Mouse (Mus musculus) forebrain, embryonic 16.5 days (tissue): Measurements from ENCODE around the gene Cttnbp2. TPM values are rescaled to one million over a fixed set of nuclear protein-coding genes. Genes with fewer than 3 reads are reported as not detected.

Experiments used
- ATAC-seq: fragments of 200-750 bp; cut with Nextera tagmentation; 2 replicates; pipeline ENCODE4 v1.8.0; 2017; ENCODE audit warnings: mild to moderate bottlenecking, moderate library complexity
- H3K27ac ChIP-seq: fragments of 300-500 bp; sonication (generic); 2 replicates; pipeline ENCODE4 v1.5.1; 2014; ENCODE audit warnings: low read length, control low read depth
- H3K27me3 ChIP-seq: fragments of 300-500 bp; sonication (generic); replicated peaks from 2 replicates; pipeline ENCODE4 v1.6.1; 2014; ENCODE audit warnings: low read length; ENCODE audit not compliant: control insufficient read depth, insufficient read depth
- H3K36me3 ChIP-seq: fragments of 300-500 bp; sonication (generic); 2 replicates; pipeline ENCODE4 v1.6.1; 2014; ENCODE audit not compliant: control insufficient read depth, insufficient read depth
- H3K4me1 ChIP-seq: fragments of 300-500 bp; sonication (generic); replicated peaks from 2 replicates; pipeline ENCODE4 v1.6.1; 2014; ENCODE audit warnings: low read length; ENCODE audit not compliant: control insufficient read depth, insufficient read depth
- H3K4me2 ChIP-seq: fragments of 300-500 bp; sonication (generic); 2 replicates; pipeline ENCODE4 v1.6.1; 2014; ENCODE audit warnings: mild to moderate bottlenecking, low read length, control low read depth
- H3K4me3 ChIP-seq: fragments of 300-500 bp; sonication (generic); replicated peaks from 2 replicates; pipeline ENCODE4 v1.5.1; 2014; ENCODE audit warnings: mild to moderate bottlenecking, low read length, control low read depth
- H3K9ac ChIP-seq: fragments of 300-500 bp; sonication (generic); replicated peaks from 2 replicates; pipeline ENCODE4 v1.6.1; 2014; ENCODE audit warnings: low read depth, low read length, control low read depth
- H3K9me3 ChIP-seq: fragments of 300-500 bp; sonication (generic); 2 replicates; pipeline ENCODE4 v1.6.1; 2016; ENCODE audit warnings: low read length; ENCODE audit not compliant: control insufficient read depth
- WGBS: fragments of 180-500 bp; shearing (Covaris S2); extraction: QIAGEN DNeasy Blood & Tissue Kit; methylation state at CpG from one replicate; pipeline ENCODE4 v1.1.7; 2014; 5-methylcytosine and 5-hydroxymethylcytosine counted together
- polyA plus RNA-seq: library from polyadenylated mRNA; unstranded; fragments of >200 nt; fragmentation: Nextera tagmentation; extraction: Ambion mirVana; gene quantifications from 2 replicates; pipeline ENCODE4 v1.2.1, GENCODE M21; 2015

Gene Cttnbp2
- polyA plus RNA-seq, 1 experiment from 2014 or later, result 134 TPM

DNA sequence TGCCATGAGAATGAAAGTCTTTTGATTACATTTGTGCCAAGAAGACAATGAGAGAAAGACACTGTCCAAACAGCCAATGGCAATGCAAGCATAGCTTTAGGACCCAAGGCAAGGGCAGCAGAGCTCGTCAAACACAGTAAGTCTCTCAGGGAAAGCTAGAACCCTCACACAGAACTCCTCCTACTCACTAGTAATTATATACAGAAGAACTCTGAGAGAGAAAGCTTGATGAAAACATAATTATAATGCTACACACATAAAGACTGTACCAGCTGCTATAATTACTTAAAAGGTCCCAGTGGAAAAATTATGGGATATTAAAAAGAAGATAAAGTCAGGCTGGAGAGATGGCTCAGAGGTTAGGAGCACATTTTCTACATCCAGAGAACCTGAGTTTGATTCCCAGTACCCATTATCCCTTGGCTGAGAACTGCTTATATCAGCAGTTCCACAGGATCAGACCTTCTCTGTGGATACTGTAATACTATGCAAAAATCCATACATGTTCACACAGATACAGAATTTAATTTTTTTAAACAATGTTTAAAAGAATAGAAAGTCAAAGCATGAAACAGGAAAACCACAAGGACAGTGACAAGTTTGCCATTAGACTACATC, 37.2 kb downstream of the Cttnbp2 start:
- Histone ChIP-seq H3K9me3 (no peaks in the 10 kb centered on the region), H3K4me2 (no peak overlapping the region), H3K27me3 (no peaks in the 10 kb centered on the region), H3K36me3 (peaks cover 8% of the 10 kb centered on the region; the same call in 1 of the 2 replicates), H3K4me3 (no peak overlapping the region), H3K4me1 (peaks cover 3% of the 10 kb centered on the region), H3K9ac (no peak overlapping the region), H3K27ac (no peak overlapping the region)
- WGBS, result 55% methylated on average over 1 of the region's 1 CpGs
- ATAC-seq, result no peak

DNA sequence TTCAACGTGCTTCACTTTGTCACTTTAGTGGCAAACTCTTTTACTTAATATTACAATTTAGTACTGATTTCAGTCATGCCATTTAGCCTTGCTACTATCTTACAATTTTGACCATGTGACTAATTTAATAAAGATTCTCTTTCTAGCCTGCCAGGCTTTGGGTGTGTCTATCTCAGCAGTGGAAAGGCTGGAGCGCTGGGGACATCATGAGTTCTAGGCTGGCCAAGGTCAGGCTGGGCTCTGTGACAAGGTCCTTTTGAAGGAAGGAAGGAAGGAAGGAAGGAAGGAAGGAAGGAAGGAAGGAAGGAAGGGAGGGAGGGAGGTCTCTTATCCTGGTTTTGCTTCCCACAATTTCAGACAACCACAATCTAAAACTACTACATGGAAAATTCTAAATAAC, 39.7 kb downstream of the Cttnbp2 start:
- no peak overlapping the region for H3K4me3 ChIP-seq
- H3K9me3 ChIP-seq, result no peaks in the 10 kb centered on the region
- peaks cover 5% of the 10 kb centered on the region for H3K4me1 ChIP-seq
- H3K4me2 ChIP-seq, result no peak overlapping the region
- no peak overlapping the region for H3K27ac ChIP-seq
- no peak for ATAC-seq
- 87% methylated on average over 2 of the region's 2 CpGs for WGBS
- H3K36me3 ChIP-seq, result 0 out of 2 replicates have a peak, but pooled peaks cover 2% of the 10 kb centered on the region
- H3K9ac ChIP-seq, result no peak overlapping the region
- no peaks in the 10 kb centered on the region for H3K27me3 ChIP-seq

GRCm38 (mm10) chr6:18474541-18474940, 40.1 kb downstream of the Cttnbp2 start:
- WGBS, result 81% methylated on average over 1 of the region's 1 CpGs
- no peak for ATAC-seq
- peaks cover 5% of the 10 kb centered on the region for H3K4me1 ChIP-seq

DNA sequence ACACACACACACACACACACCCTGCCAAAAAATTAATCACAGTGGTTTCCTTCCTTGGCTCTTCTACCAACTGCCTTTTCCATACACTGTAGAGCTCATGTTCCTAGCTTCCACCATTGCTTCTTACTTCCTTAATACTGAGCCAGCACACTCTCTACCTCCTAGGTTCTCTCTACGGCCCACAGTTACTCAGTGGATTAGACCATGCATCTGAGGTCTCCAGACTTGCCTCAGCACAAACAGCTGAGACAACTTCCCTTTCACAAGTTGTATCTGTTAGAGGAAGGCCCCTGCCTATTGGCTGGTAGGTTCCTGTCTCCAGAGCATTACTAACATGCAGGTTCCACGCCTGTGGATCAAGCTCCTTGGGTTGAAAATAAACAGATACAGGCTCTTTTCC, 45.4 kb downstream of the Cttnbp2 start:
- Histone ChIP-seq H3K36me3 (no peaks in the 10 kb centered on the region), H3K9me3 (no peaks in the 10 kb centered on the region), H3K27me3 (no peaks in the 10 kb centered on the region), H3K4me2 (no peak overlapping the region), H3K4me3 (no peak overlapping the region), H3K4me1 (peaks cover 24% of the 10 kb centered on the region), H3K27ac (no peak overlapping the region), H3K9ac (no peak overlapping the region)
- no peak for ATAC-seq
- 89% methylated on average over 2 of the region's 2 CpGs for WGBS

More at GRCm38 (mm10) chr6:18474541-18474940, 40.1 kb downstream of the Cttnbp2 start:
- Histone ChIP-seq H3K36me3 (0 out of 2 replicates have a peak, but pooled peaks cover 2% of the 10 kb centered on the region), H3K4me3 (no peak overlapping the region), H3K4me2 (no peak overlapping the region), H3K9ac (no peak overlapping the region), H3K9me3 (no peaks in the 10 kb centered on the region), H3K27ac (no peak overlapping the region), H3K27me3 (no peaks in the 10 kb centered on the region)

GRCm38 (mm10) chr6:18467777-18468176, 46.9 kb downstream of the Cttnbp2 start:
- Histone ChIP-seq H3K9ac (no peak overlapping the region), H3K36me3 (no peaks in the 10 kb centered on the region), H3K27me3 (no peaks in the 10 kb centered on the region), H3K4me3 (no peak overlapping the region), H3K4me1 (peaks cover 24% of the 10 kb centered on the region), H3K9me3 (no peaks in the 10 kb centered on the region), H3K4me2 (no peak overlapping the region), H3K27ac (no peak overlapping the region)
- WGBS, result 46% methylated on average over 2 of the region's 2 CpGs
- no peak for ATAC-seq

DNA sequence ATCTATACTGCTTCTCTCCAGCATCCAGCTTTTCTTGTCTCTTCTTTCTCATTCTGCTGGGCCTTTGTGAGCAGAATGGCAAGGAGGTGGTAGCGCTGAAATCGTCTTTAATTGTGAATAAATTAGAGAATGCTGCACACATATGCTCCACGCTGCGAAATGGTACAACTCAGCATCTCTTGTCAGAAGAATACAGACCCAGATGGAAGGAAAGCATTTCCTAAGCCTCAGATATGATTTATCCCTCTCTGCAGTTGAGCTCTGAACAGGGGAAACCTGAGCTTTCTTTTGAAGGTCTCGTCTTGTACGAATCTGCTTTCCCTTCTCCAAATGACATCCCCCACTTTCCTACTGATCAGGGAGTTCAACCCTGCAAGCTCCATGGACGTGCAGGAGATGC, 48.4 kb downstream of the Cttnbp2 start:
- peak; percentile 80 for ATAC-seq
- H3K9me3 ChIP-seq, result no peaks in the 10 kb centered on the region
- H3K4me2 ChIP-seq, result no peak overlapping the region
- peak overlapping the region; percentile 78 for H3K27ac ChIP-seq
- no peak overlapping the region for H3K9ac ChIP-seq
- WGBS, result 37% methylated on average over 7 of the region's 7 CpGs
- no peak overlapping the region for H3K4me3 ChIP-seq
- peaks cover 24% of the 10 kb centered on the region for H3K4me1 ChIP-seq
- peaks cover 3% of the 10 kb centered on the region; the same call in 1 of the 2 replicates for H3K36me3 ChIP-seq
- no peaks in the 10 kb centered on the region for H3K27me3 ChIP-seq

DNA sequence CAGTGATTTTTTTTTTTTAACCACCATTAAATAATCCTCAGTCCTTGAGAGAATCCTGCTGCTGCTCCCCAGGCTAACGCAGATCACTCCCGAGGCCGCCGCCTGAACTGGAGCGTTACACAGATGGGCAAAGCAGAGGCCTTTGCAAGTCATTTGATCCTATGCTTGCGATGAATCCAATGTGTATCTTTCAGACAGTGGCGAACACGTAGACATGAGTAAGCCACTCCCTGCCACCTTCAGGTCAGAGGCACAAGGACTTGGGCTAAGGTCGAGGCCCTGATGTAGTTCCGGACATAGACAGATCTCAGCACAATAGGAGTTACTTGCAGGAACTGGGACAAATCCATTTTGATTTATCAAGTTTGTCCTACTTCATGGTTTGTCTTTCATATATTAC, 49.0 kb downstream of the Cttnbp2 start:
- Histone ChIP-seq H3K9ac (no peak overlapping the region), H3K36me3 (peaks cover 3% of the 10 kb centered on the region; the same call in 1 of the 2 replicates), H3K27ac (peak overlapping the region; percentile 78), H3K27me3 (no peaks in the 10 kb centered on the region), H3K4me2 (no peak overlapping the region), H3K4me3 (no peak overlapping the region), H3K4me1 (peaks cover 22% of the 10 kb centered on the region), H3K9me3 (no peaks in the 10 kb centered on the region)
- peak; percentile 24; the same call in 1 of the 2 replicates for ATAC-seq
- 75% methylated on average over 10 of the region's 10 CpGs for whole genome bisulfite sequencing

GRCm38 (mm10) chr6:18459657-18460056, 55.0 kb downstream of the Cttnbp2 start:
- peak overlapping the region; percentile 23; the same call in 1 of the 2 replicates for H3K27ac ChIP-seq
- WGBS, result 82% methylated on average over 1 of the region's 1 CpGs
- no peaks in the 10 kb centered on the region for H3K27me3 ChIP-seq
- no peaks in the 10 kb centered on the region; the same call in none of the 2 replicates for H3K4me1 ChIP-seq
- peaks cover 3% of the 10 kb centered on the region for H3K36me3 ChIP-seq
- H3K4me3 ChIP-seq, result no peak overlapping the region
- no peak overlapping the region for H3K9ac ChIP-seq
- no peaks in the 10 kb centered on the region for H3K9me3 ChIP-seq
- 0 out of 2 replicates have a peak, but pooled peaks have one; percentile 41 for ATAC-seq
- no peak overlapping the region for H3K4me2 ChIP-seq

- H3K27ac ChIP-seq, result no peak overlapping the region
- WGBS, result 69% methylated on average over 5 of the region's 5 CpGs
- no peaks in the 10 kb centered on the region for H3K36me3 ChIP-seq
- H3K4me2 ChIP-seq, result no peak overlapping the region
- H3K9me3 ChIP-seq, result no peaks in the 10 kb centered on the region
- H3K27me3 ChIP-seq, result no peaks in the 10 kb centered on the region
- no peak overlapping the region for H3K4me3 ChIP-seq
- no peak overlapping the region for H3K9ac ChIP-seq
- no peak for ATAC-seq
- peaks cover 16% of the 10 kb centered on the region for H3K4me1 ChIP-seq
Measured at GRCm38 (mm10) chr6:18450551-18451193, 64.0 kb downstream of the Cttnbp2 start.
